Mouse (Mus musculus) C2C12 (cell line): ENCODE measurements around the gene Cerk. TPM values are rescaled to one million over a fixed set of nuclear protein-coding genes. Genes with fewer than 3 reads are reported as not detected.
"Not testable (repeated sequence)": the region's sequence is repeated elsewhere in the genome, so short reads cannot be mapped to it uniquely, and the experiment has no call there.

Experiments
- H3K27me3 ChIP-seq: one replicate; pipeline ENCODE4 v1.6.1; 2011; ENCODE audit not compliant: control insufficient read depth, insufficient read depth, insufficient read length
- H3K36me3 ChIP-seq: one replicate; pipeline ENCODE4 v1.6.1; 2011; ENCODE audit not compliant: control insufficient read depth, insufficient read depth
- H3K4me3 ChIP-seq: one replicate; pipeline ENCODE4 v1.5.1; 2011; ENCODE audit warnings: mild to moderate bottlenecking, control low read depth; ENCODE audit not compliant: poor library complexity, insufficient read depth, severe bottlenecking
- H3K79me2 ChIP-seq: one replicate; pipeline ENCODE4 v1.6.1; 2011; ENCODE audit not compliant: control insufficient read depth, insufficient read depth
- H3K79me3 ChIP-seq: one replicate; pipeline ENCODE4 v1.6.1; 2011; ENCODE audit warnings: low read depth, control low read depth
- H3ac ChIP-seq: one replicate; pipeline ENCODE3; 2011; ENCODE audit warnings: low read depth; ENCODE audit not compliant: control insufficient read depth, insufficient read length
- CEBPB ChIP-seq: IDR thresholded peaks from one replicate; pipeline ENCODE4 v1.6.1; 2011; ENCODE audit warnings: low read depth, mild to moderate bottlenecking, control low read depth, moderate library complexity
- CTCF ChIP-seq: IDR thresholded peaks from one replicate; pipeline ENCODE4 v1.5.1; 2011; ENCODE audit not compliant: control insufficient read depth, insufficient read depth, insufficient read length
- FOSL1 ChIP-seq: IDR thresholded peaks from one replicate; pipeline ENCODE4 v1.8.0; 2011; ENCODE audit warnings: mild to moderate bottlenecking, low read length; ENCODE audit not compliant: poor library complexity, insufficient read depth, severe bottlenecking
- MAX ChIP-seq: IDR thresholded peaks from one replicate; pipeline ENCODE4 v1.6.1; 2011; ENCODE audit warnings: mild to moderate bottlenecking, control low read depth
- MYOD1 ChIP-seq: IDR thresholded peaks from one replicate; pipeline ENCODE4 v1.6.1; 2011; ENCODE audit warnings: low read depth; ENCODE audit not compliant: control insufficient read depth, insufficient read length
- MYOG ChIP-seq: IDR thresholded peaks from one replicate; pipeline ENCODE4 v1.6.1; 2011; ENCODE audit not compliant: control insufficient read depth, insufficient read length; ENCODE audit errors: extremely low read depth
- USF1 ChIP-seq: IDR thresholded peaks from one replicate; pipeline ENCODE4 v1.6.1; 2011; ENCODE audit warnings: low read depth, mild to moderate bottlenecking, control low read depth, moderate library complexity
- polyA plus RNA-seq: library from polyadenylated mRNA; unstranded; fragments of >200 nt; fragmentation: generic; extraction: Trizol; gene quantifications from one replicate; pipeline ENCODE4 v1.2.1, GENCODE M21; 2012; ENCODE audit warnings: missing spikeins

Gene Cerk
- polyA plus RNA-seq, 1 experiment: 18.1 TPM

- H3K79me2 ChIP-seq: peaks cover 7% of the 10 kb centered on the region
- no peaks in the 10 kb centered on the region for H3K36me3 ChIP-seq
- no peak for TF ChIP-seq MAX
- no peak for TF ChIP-seq CTCF
- no peak for TF ChIP-seq MYOG
- no peak for TF ChIP-seq MYOD1
- no peak for TF ChIP-seq CEBPB
- TF ChIP-seq FOSL1: no peak
- TF ChIP-seq USF1: no peak
- H3K4me3 ChIP-seq: no peak overlapping the region
- peaks cover 5% of the 10 kb centered on the region for H3K79me3 ChIP-seq
- no peak overlapping the region for H3ac ChIP-seq
- H3K27me3 ChIP-seq: no peaks in the 10 kb centered on the region
These were observed 35.4 kb upstream of the Cerk start for GRCm38 (mm10) chr15:86221369-86221768.

- TF ChIP-seq CEBPB (no peak), FOSL1 (no peak), MYOG (no peak), MYOD1 (no peak), MAX (no peak), USF1 (no peak), CTCF (no peak)
- H3K79me3 ChIP-seq: peaks cover 5% of the 10 kb centered on the region
- peaks cover 7% of the 10 kb centered on the region for H3K79me2 ChIP-seq
- no peak overlapping the region for H3ac ChIP-seq
- no peak overlapping the region for H3K4me3 ChIP-seq
- no peaks in the 10 kb centered on the region for H3K27me3 ChIP-seq
- no peaks in the 10 kb centered on the region for H3K36me3 ChIP-seq
These were observed 34.8 kb upstream of the Cerk start for GRCm38 (mm10) chr15:86220715-86221114.

GRCm38 (mm10) chr15:86220229-86220630 lies 34.3 kb upstream of the Cerk start:
- Histone ChIP-seq H3K4me3 (no peak overlapping the region), H3K36me3 (no peaks in the 10 kb centered on the region), H3K27me3 (no peaks in the 10 kb centered on the region), H3K79me2 (peaks cover 9% of the 10 kb centered on the region), H3K79me3 (peaks cover 5% of the 10 kb centered on the region), H3ac (no peak overlapping the region)
- no peak for TF ChIP-seq MYOG
- TF ChIP-seq FOSL1: no peak
- TF ChIP-seq MAX: no peak
- TF ChIP-seq MYOD1: no peak
- TF ChIP-seq CEBPB: no peak
- no peak for TF ChIP-seq USF1
- TF ChIP-seq CTCF: no peak

GRCm38 (mm10) chr15:86219534-86220228 lies 33.7 kb upstream of the Cerk start:
- H3K36me3 ChIP-seq: no peaks in the 10 kb centered on the region
- H3K79me3 ChIP-seq: peaks cover 5% of the 10 kb centered on the region
- no peak overlapping the region for H3K4me3 ChIP-seq
- H3ac ChIP-seq: no peak overlapping the region
- H3K79me2 ChIP-seq: peaks cover 14% of the 10 kb centered on the region
- no peak for TF ChIP-seq MYOD1
- TF ChIP-seq CEBPB: no peak
- no peak for TF ChIP-seq FOSL1
- no peak for TF ChIP-seq MAX
- no peak for TF ChIP-seq CTCF
- no peak for TF ChIP-seq MYOG
- TF ChIP-seq USF1: no peak
- H3K27me3 ChIP-seq: no peaks in the 10 kb centered on the region

GRCm38 (mm10) chr15:86216641-86217040 lies 30.7 kb upstream of the Cerk start:
- H3K36me3 ChIP-seq, H3K4me3 ChIP-seq, H3K27me3 ChIP-seq, H3ac ChIP-seq: not testable (repeated sequence)
- Histone ChIP-seq H3K79me2 (peaks cover 45% of the 10 kb centered on the region), H3K79me3 (peaks cover 17% of the 10 kb centered on the region)

- Histone ChIP-seq H3K79me2 (peaks cover 60% of the 10 kb centered on the region), H3K36me3 (no peaks in the 10 kb centered on the region), H3K4me3 (peak overlapping the region; percentile 96), H3K79me3 (peaks cover 17% of the 10 kb centered on the region), H3ac (peak overlapping the region; percentile 75), H3K27me3 (no peaks in the 10 kb centered on the region)
- TF ChIP-seq FOSL1 (no peak), MYOG (no peak), MAX (no peak), CTCF (no peak), USF1 (no peak), MYOD1 (no peak), CEBPB (no peak)
These were observed 28.7 kb upstream of the Cerk start for GRCm38 (mm10) chr15:86214549-86215201.
